Mouse (Mus musculus) erythroid progenitor cell, adult 5-6 weeks (primary cell): ENCODE data around the gene Sec14l4. TPM values are rescaled to one million over a fixed set of nuclear protein-coding genes. Genes with fewer than 3 reads are reported as not detected.

ENCODE experiments used
- total RNA-seq, 2 experiments: library from RNA; stranded (forward) in 1 of 2; stranded (reverse) in 1 of 2; fragments of 150-400 nt in 1 of 2; fragments of 186-747, 209-891 nt in 1 of 2; gene quantifications; 2 replicates each; pipeline versions ENCODE4 v1.2.3 to v1.2.4; 2015 to 2017; ENCODE audit warnings: low replicate concordance in 2 of 2

The Sec14l4 gene
- total RNA-seq, 2 experiments from 2014 or later, result not detected

Other genes with a start within 250 kb of the Sec14l4 start
- not detected in 2 replicates for gene Osbp2, start 167.6 kb upstream of the Sec14l4 start, total RNA-seq (2015; ENCODE audit: low replicate concordance)
- not detected in 2 replicates for gene Osbp2, start 167.6 kb upstream of the Sec14l4 start, total RNA-seq (2017; ENCODE audit: low replicate concordance)
- gene 4921536K21Rik, start 136.4 kb upstream of the Sec14l4 start, total RNA-seq (2015; ENCODE audit: low replicate concordance), result not detected in 2 replicates
- gene 4921536K21Rik, start 136.4 kb upstream of the Sec14l4 start, total RNA-seq (2017; ENCODE audit: low replicate concordance), result not detected in 2 replicates
- gene Dusp18, start 136.2 kb upstream of the Sec14l4 start, total RNA-seq (2015; ENCODE audit: low replicate concordance), result not detected in 2 replicates
- not detected in 2 replicates for gene Dusp18, start 136.2 kb upstream of the Sec14l4 start, total RNA-seq (2017; ENCODE audit: low replicate concordance)
- 0.42 TPM in 1 of 2 replicates, not detected in the other for gene Slc35e4, start 116.8 kb upstream of the Sec14l4 start, total RNA-seq (2015; ENCODE audit: low replicate concordance)
- gene Slc35e4, start 116.8 kb upstream of the Sec14l4 start, total RNA-seq (2017; ENCODE audit: low replicate concordance), result 0.76 TPM in 1 of 2 replicates, not detected in the other
- gene Tcn2, start 99.3 kb upstream of the Sec14l4 start, total RNA-seq (2015; ENCODE audit: low replicate concordance), result 26.3 and 26.4 TPM in 2 replicates
- gene Tcn2, start 99.3 kb upstream of the Sec14l4 start, total RNA-seq (2017; ENCODE audit: low replicate concordance), result 8.5 and 22.8 TPM in 2 replicates
- gene Pes1, start 67.5 kb upstream of the Sec14l4 start, total RNA-seq (2015; ENCODE audit: low replicate concordance), result 5.8 and 6.3 TPM in 2 replicates
- 9.8 and 10.5 TPM in 2 replicates for gene Pes1, start 67.5 kb upstream of the Sec14l4 start, total RNA-seq (2017; ENCODE audit: low replicate concordance)
- gene 4930556J24Rik, start 54.7 kb upstream of the Sec14l4 start, total RNA-seq (2015; ENCODE audit: low replicate concordance), result not detected in 2 replicates
- not detected in 2 replicates for gene 4930556J24Rik, start 54.7 kb upstream of the Sec14l4 start, total RNA-seq (2017; ENCODE audit: low replicate concordance)
- gene Gal3st1, start 47.8 kb upstream of the Sec14l4 start, total RNA-seq (2015; ENCODE audit: low replicate concordance), result not detected in 2 replicates
- not detected in 2 replicates for gene Gal3st1, start 47.8 kb upstream of the Sec14l4 start, total RNA-seq (2017; ENCODE audit: low replicate concordance)
- gene Sec14l3, start 33.4 kb downstream of the Sec14l4 start, total RNA-seq (2015; ENCODE audit: low replicate concordance), result not detected in 2 replicates
- not detected in 2 replicates for gene Sec14l3, start 33.4 kb downstream of the Sec14l4 start, total RNA-seq (2017; ENCODE audit: low replicate concordance)
- 4.0 and 10.1 TPM in 2 replicates for gene Mtfp1, start 64.0 kb downstream of the Sec14l4 start, total RNA-seq (2015; ENCODE audit: low replicate concordance)
- gene Mtfp1, start 64.0 kb downstream of the Sec14l4 start, total RNA-seq (2017; ENCODE audit: low replicate concordance), result 2.8 and 8.0 TPM in 2 replicates
- gene Sec14l2, start 92.0 kb downstream of the Sec14l4 start, total RNA-seq (2015; ENCODE audit: low replicate concordance), result 13.0 and 17.6 TPM in 2 replicates
- gene Sec14l2, start 92.0 kb downstream of the Sec14l4 start, total RNA-seq (2017; ENCODE audit: low replicate concordance), result 41.5 and 46.1 TPM in 2 replicates
- gene Rnf215, start 103.7 kb downstream of the Sec14l4 start, total RNA-seq (2015; ENCODE audit: low replicate concordance), result 2.9 and 6.3 TPM in 2 replicates
- gene Rnf215, start 103.7 kb downstream of the Sec14l4 start, total RNA-seq (2017; ENCODE audit: low replicate concordance), result 15.9 and 34.0 TPM in 2 replicates
- gene Ccdc157, start 128.8 kb downstream of the Sec14l4 start, total RNA-seq (2015; ENCODE audit: low replicate concordance), result 0.42 and 0.72 TPM in 2 replicates
- gene Ccdc157, start 128.8 kb downstream of the Sec14l4 start, total RNA-seq (2017; ENCODE audit: low replicate concordance), result 1.5 and 5.8 TPM in 2 replicates
- 42.2 and 60.4 TPM in 2 replicates for gene Sf3a1, start 128.9 kb downstream of the Sec14l4 start, total RNA-seq (2015; ENCODE audit: low replicate concordance)
- 23.9 and 24.6 TPM in 2 replicates for gene Sf3a1, start 128.9 kb downstream of the Sec14l4 start, total RNA-seq (2017; ENCODE audit: low replicate concordance)
- 2.2 and 2.5 TPM in 2 replicates for gene Tbc1d10a, start 155.3 kb downstream of the Sec14l4 start, total RNA-seq (2015; ENCODE audit: low replicate concordance)
- 3.0 and 4.2 TPM in 2 replicates for gene Tbc1d10a, start 155.3 kb downstream of the Sec14l4 start, total RNA-seq (2017; ENCODE audit: low replicate concordance)
- not detected in 2 replicates for gene Castor1, start 186.8 kb downstream of the Sec14l4 start, total RNA-seq (2015; ENCODE audit: low replicate concordance)
- gene Castor1, start 186.8 kb downstream of the Sec14l4 start, total RNA-seq (2017; ENCODE audit: low replicate concordance), result 2.6 TPM in 1 of 2 replicates, not detected in the other
- 2.2 and 4.6 TPM in 2 replicates for gene Osm, start 205.0 kb downstream of the Sec14l4 start, total RNA-seq (2015; ENCODE audit: low replicate concordance)
- gene Osm, start 205.0 kb downstream of the Sec14l4 start, total RNA-seq (2017; ENCODE audit: low replicate concordance), result 3.7 and 4.3 TPM in 2 replicates
- gene Lif, start 226.1 kb downstream of the Sec14l4 start, total RNA-seq (2015; ENCODE audit: low replicate concordance), result not detected in 2 replicates
- gene Lif, start 226.1 kb downstream of the Sec14l4 start, total RNA-seq (2017; ENCODE audit: low replicate concordance), result 0.39 TPM in 1 of 2 replicates, not detected in the other